Mouse (Mus musculus) intestine, embryonic 16.5 days (tissue): ENCODE results near the gene Adgrl2. TPM values are rescaled to one million over a fixed set of nuclear protein-coding genes. Genes with fewer than 3 reads are reported as not detected.

ENCODE experiments used
- ATAC-seq: fragments of 200-750 bp; cut with Nextera tagmentation; 2 replicates; pipeline ENCODE4 v1.8.0; 2017; ENCODE audit warnings: moderate TSS enrichment, moderate library complexity
- H3K27ac ChIP-seq: fragments of 300-500 bp; sonication (generic); 2 replicates; pipeline ENCODE4 v1.5.1; 2014; ENCODE audit warnings: mild to moderate bottlenecking, low read length
- H3K27me3 ChIP-seq: fragments of 300-500 bp; sonication (generic); replicated peaks from 2 replicates; pipeline ENCODE4 v1.6.1; 2014; ENCODE audit warnings: low read length, control low read depth, mixed read lengths; ENCODE audit not compliant: control insufficient read depth, insufficient read depth
- H3K36me3 ChIP-seq: fragments of 300-500 bp; sonication (generic); 2 replicates; pipeline ENCODE4 v1.6.1; 2014; ENCODE audit warnings: low read length, control low read depth; ENCODE audit not compliant: control insufficient read depth, insufficient read depth
- H3K4me1 ChIP-seq: fragments of 300-500 bp; sonication (generic); 2 replicates; pipeline ENCODE4 v1.6.1; 2014; ENCODE audit warnings: low read length, control low read depth, mixed read lengths; ENCODE audit not compliant: control insufficient read depth, insufficient read depth
- H3K4me2 ChIP-seq: fragments of 300-500 bp; sonication (generic); 2 replicates; pipeline ENCODE4 v1.6.1; 2014; ENCODE audit warnings: low read depth, low read length, control low read depth
- H3K4me3 ChIP-seq: fragments of 300-500 bp; sonication (generic); 2 replicates; pipeline ENCODE4 v1.5.1; 2014; ENCODE audit warnings: mild to moderate bottlenecking, low read length
- H3K9ac ChIP-seq: fragments of 300-500 bp; sonication (generic); 2 replicates; pipeline ENCODE4 v1.6.1; 2014; ENCODE audit warnings: low read depth, low read length
- H3K9me3 ChIP-seq: fragments of 300-500 bp; sonication (generic); 2 replicates; pipeline ENCODE4 v1.6.1; 2016; ENCODE audit warnings: low read length, control low read depth; ENCODE audit not compliant: control insufficient read depth
- WGBS: fragments of 180-500 bp; shearing (Covaris S2); extraction: QIAGEN DNeasy Blood & Tissue Kit; methylation state at CpG from one replicate; pipeline ENCODE4 v1.1.7; 2014; 5-methylcytosine and 5-hydroxymethylcytosine counted together
- polyA plus RNA-seq: library from polyadenylated mRNA; unstranded; fragments of >200 nt; fragmentation: Nextera tagmentation; extraction: Ambion mirVana; gene quantifications from 2 replicates; pipeline ENCODE4 v1.2.1, GENCODE M21; 2015

The Adgrl2 gene
- polyA plus RNA-seq, 1 experiment from 2014 or later = 24.4 TPM

DNA sequence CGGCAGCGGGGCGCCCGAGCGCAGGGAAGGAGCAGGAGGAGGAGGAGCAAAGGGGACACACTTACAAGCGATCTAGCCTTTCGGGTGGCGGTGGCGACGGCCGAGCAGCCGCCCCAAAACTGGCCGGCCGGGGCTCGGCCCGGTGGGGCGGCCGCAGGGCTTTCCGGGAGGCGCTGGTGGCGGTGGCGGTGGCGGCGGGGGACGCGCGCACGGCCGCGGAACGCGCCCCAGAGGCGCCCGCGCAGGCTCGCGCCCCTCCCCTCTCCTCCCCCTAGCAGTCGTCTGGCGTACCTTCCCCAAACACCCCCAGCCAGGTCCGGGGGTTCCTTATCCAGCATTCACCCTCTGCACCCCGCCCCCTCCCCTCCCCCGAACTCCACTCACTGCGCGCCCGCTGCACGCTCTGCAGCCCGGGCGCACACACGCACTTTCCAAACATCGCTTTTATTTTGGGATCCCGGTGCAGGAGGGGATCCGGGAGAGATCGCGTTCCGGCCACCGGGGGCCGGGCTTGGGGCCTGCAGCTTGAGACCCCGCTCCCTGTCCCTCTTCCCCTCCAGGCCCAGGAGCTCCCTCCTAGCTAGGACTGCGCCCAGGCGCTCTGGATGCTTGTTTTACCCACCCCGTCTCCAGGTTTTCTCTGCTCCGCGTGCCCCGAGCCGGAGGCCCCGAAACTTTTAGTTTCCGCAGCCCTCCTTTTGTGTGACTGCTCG, 381 bp downstream of the Adgrl2 start:
- Histone ChIP-seq H3K27ac (peak overlapping the region; percentile 100), H3K4me1 (peaks cover 9% of the 10 kb centered on the region; the same call in 1 of the 2 replicates), H3K4me3 (peak overlapping the region; percentile 93), H3K9ac (peak overlapping the region; percentile 96), H3K27me3 (no peaks in the 10 kb centered on the region), H3K4me2 (peak overlapping the region; percentile 87), H3K9me3 (no peaks in the 10 kb centered on the region), H3K36me3 (no peaks in the 10 kb centered on the region)
- under 1% methylated on average over 61 of the region's 68 CpGs for WGBS
- ATAC-seq = peak; percentile 69

DNA sequence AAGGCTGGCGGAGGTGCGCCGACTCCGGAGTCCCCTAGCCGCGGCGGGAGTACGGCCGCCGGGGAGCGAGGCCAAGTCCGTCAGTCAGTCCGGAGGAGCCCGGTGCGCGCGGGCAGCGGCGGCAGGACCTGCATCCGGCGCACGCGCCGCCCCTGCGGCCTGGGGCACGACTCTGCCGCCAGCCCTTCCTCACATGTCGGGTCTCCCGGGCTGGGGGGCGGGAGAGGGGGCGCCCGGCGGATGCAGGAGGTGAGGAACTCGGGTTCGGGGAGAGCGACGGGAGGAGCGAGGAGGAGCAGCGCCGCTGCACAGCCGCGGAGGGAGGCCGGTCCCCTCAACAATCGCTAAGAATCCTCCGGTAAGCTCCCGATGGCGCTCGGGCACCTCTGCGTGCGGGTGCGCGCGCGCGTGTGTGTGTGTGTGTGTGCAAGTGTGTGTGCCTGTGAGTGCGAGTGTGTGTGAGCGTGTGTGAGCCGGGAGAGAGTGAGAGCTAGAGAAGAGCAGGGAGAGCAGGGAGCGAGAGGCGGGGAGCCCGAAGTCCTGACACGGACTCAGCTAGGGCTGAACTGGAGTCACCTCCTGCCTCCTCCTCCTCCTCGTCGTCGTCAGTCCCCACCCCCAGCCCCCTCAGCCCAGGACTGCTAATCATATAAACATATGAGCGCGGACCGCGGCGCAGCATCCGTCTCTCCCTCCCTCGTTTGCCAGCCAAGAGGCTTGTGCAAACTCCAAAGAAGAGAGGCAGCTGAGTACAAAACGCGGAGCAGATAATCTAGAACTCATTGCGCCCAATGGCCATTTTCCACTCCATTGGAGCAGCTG, 1.1 kb downstream of the Adgrl2 start:
- peak overlapping the region; percentile 100 for H3K27ac ChIP-seq
- peak; percentile 86 for ATAC-seq
- WGBS = under 1% methylated on average over 71 of the region's 75 CpGs
- H3K36me3 ChIP-seq = no peaks in the 10 kb centered on the region
- H3K9ac ChIP-seq = peak overlapping the region; percentile 96
- no peaks in the 10 kb centered on the region for H3K9me3 ChIP-seq
- peak overlapping the region; percentile 93 for H3K4me3 ChIP-seq
- peaks cover 13% of the 10 kb centered on the region for H3K4me1 ChIP-seq
- no peaks in the 10 kb centered on the region for H3K27me3 ChIP-seq
- peak overlapping the region; percentile 87 for H3K4me2 ChIP-seq

- Histone ChIP-seq H3K27ac (peak overlapping the region; percentile 100), H3K4me2 (peak overlapping the region; percentile 87), H3K4me1 (peaks cover 20% of the 10 kb centered on the region), H3K9ac (peak overlapping the region; percentile 96), H3K36me3 (no peaks in the 10 kb centered on the region), H3K27me3 (no peaks in the 10 kb centered on the region), H3K9me3 (no peaks in the 10 kb centered on the region), H3K4me3 (peak overlapping the region; percentile 93)
- under 1% methylated on average over 77 of the region's 84 CpGs for WGBS
- 0 out of 2 replicates have a peak, but pooled peaks have one; percentile 0 for ATAC-seq
These were observed 1.9 kb downstream of the Adgrl2 start for GRCm38 (mm10) chr3:148988293-148988995.

GRCm38 (mm10) chr3:148987591-148988292, 2.6 kb downstream of the Adgrl2 start:
- WGBS = under 1% methylated on average over 45 of the region's 45 CpGs

GRCm38 (mm10) chr3:148986894-148987590, 3.3 kb downstream of the Adgrl2 start:
- no peaks in the 10 kb centered on the region for H3K27me3 ChIP-seq
- peak overlapping the region; percentile 93 for H3K4me3 ChIP-seq
- WGBS = 2% methylated on average over 27 of the region's 27 CpGs
- no peaks in the 10 kb centered on the region for H3K9me3 ChIP-seq
- peaks cover 21% of the 10 kb centered on the region for H3K4me1 ChIP-seq
- peak; percentile 10 for ATAC-seq
- H3K36me3 ChIP-seq = no peaks in the 10 kb centered on the region
- peak overlapping the region; percentile 100 for H3K27ac ChIP-seq
- peak overlapping the region; percentile 87 for H3K4me2 ChIP-seq
- peak overlapping the region; percentile 96 for H3K9ac ChIP-seq

More at GRCm38 (mm10) chr3:148987591-148988292, 2.6 kb downstream of the Adgrl2 start:
- H3K36me3 ChIP-seq = no peaks in the 10 kb centered on the region
- peak overlapping the region; percentile 96 for H3K9ac ChIP-seq
- peak; percentile 69 for ATAC-seq
- peak overlapping the region; percentile 87 for H3K4me2 ChIP-seq
- no peaks in the 10 kb centered on the region for H3K27me3 ChIP-seq
- H3K9me3 ChIP-seq = no peaks in the 10 kb centered on the region
- peak overlapping the region; percentile 93 for H3K4me3 ChIP-seq
- H3K27ac ChIP-seq = peak overlapping the region; percentile 100
- peaks cover 20% of the 10 kb centered on the region for H3K4me1 ChIP-seq

DNA sequence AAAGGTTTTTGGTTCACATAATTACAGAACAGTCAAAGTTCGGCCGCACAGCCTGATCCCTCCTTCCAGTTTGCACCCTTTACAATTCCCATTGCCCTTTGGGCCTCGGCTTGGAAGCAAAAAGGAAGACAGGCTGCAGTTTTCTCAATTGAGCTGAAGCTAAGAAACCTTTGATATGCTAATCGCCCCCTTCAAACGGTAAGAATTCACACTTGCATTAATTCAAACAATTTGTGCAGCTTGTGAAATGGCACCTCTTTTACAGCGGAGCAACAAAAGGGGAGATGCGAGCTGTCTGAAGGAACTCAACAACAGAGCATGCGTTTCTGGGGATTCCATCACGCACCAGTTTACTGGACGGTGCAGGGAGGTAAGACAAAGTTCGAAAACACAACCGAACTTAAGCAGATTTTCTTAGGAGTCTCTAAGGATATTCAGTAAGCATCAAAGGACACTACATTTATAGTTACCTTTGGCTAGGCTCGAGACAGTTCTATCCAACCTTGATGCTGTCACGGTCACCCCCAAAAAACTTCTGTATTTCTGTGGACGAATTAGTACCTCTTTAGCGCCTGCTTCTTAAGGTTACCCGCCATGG, 4.0 kb downstream of the Adgrl2 start:
- H3K4me2 ChIP-seq = peak overlapping the region; percentile 87
- peaks cover 26% of the 10 kb centered on the region for H3K4me1 ChIP-seq
- H3K9me3 ChIP-seq = no peaks in the 10 kb centered on the region
- no peak for ATAC-seq
- WGBS = 8% methylated on average over 17 of the region's 17 CpGs
- no peaks in the 10 kb centered on the region for H3K36me3 ChIP-seq
- H3K27ac ChIP-seq = peak overlapping the region; percentile 100
- H3K4me3 ChIP-seq = peak overlapping the region; percentile 93
- H3K9ac ChIP-seq = peak overlapping the region; percentile 96
- no peaks in the 10 kb centered on the region for H3K27me3 ChIP-seq

DNA sequence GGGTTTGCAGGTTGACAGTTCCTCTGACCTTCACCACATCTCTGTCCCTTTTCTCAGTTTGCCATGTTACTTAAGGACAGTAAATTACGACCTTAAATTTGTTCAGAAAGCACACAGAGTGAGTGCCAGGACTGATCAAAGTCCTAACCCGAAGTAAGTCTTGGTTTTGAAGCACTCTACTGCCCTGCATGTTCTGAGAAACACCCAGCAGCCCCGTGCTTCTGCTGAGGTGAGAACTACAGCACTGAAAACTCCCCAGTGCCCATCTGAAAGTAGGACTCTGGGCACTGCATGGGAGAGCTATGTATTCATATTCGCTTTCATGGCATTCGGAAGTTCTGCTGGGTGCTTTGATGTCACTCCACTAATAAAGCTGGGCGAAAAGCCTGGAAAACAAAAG, 6.0 kb downstream of the Adgrl2 start:
- peaks cover 27% of the 10 kb centered on the region for H3K4me1 ChIP-seq
- WGBS = 54% methylated on average over 6 of the region's 6 CpGs
- H3K9me3 ChIP-seq = no peaks in the 10 kb centered on the region
- ATAC-seq = no peak
- H3K4me2 ChIP-seq = no peak overlapping the region
- no peaks in the 10 kb centered on the region for H3K27me3 ChIP-seq
- H3K36me3 ChIP-seq = no peaks in the 10 kb centered on the region
- no peak overlapping the region for H3K4me3 ChIP-seq
- no peak overlapping the region for H3K9ac ChIP-seq
- no peak overlapping the region for H3K27ac ChIP-seq

DNA sequence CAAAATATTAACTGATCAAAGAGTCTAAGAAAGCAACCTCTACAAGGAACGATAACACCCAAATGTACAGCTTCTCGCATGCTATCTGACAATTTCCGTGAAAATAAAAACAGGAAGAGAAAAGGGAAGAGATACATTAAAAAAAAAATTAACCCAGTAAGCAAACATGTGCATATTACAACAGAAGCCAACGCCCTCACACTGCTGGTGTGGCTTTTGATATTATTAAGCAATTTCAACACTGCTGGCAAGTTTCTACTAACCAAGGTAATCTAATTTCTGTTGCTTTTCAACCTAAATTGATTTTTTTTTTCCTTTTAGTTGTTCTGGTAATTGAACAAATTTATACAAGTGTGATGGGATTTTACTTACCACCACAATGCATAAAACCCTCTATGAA, 8.0 kb downstream of the Adgrl2 start:
- Histone ChIP-seq H3K9ac (no peak overlapping the region), H3K4me3 (no peak overlapping the region), H3K27ac (no peak overlapping the region), H3K27me3 (no peaks in the 10 kb centered on the region), H3K9me3 (no peaks in the 10 kb centered on the region), H3K4me2 (no peak overlapping the region), H3K36me3 (no peaks in the 10 kb centered on the region), H3K4me1 (peaks cover 29% of the 10 kb centered on the region)
- WGBS = 73% methylated on average over 4 of the region's 4 CpGs
- no peak for ATAC-seq
